Mouse (Mus musculus): ENCODE measurements around the gene Hist1h4i.
"Not testable (repeated sequence)": the region's sequence is repeated elsewhere in the genome, so short reads cannot be mapped to it uniquely, and the experiment has no call there.

The Hist1h4i gene

DNA sequence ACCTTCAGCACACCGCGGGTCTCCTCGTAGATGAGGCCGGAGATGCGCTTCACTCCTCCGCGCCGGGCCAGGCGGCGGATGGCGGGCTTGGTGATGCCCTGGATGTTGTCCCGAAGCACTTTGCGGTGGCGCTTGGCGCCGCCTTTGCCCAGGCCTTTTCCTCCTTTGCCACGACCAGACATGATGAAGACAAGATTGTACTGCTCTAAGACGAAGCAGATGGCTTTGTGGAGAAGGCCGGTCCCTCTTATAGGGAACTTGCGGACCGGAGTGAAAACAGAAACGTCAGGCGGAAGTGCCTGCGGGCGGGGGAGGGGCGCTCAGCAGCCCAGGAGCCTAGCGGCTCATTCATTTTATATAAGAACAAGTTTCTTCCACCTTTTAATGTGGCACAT, at the start of gene Hist1h4i:
Gene Hist1h4i (minus strand): TSS at position 221 of the 395 bp plus-strand sequence.
- DNase-seq (ENCODE audit: low spot score in 2 of 2), result peak; percentile 95

DNA sequence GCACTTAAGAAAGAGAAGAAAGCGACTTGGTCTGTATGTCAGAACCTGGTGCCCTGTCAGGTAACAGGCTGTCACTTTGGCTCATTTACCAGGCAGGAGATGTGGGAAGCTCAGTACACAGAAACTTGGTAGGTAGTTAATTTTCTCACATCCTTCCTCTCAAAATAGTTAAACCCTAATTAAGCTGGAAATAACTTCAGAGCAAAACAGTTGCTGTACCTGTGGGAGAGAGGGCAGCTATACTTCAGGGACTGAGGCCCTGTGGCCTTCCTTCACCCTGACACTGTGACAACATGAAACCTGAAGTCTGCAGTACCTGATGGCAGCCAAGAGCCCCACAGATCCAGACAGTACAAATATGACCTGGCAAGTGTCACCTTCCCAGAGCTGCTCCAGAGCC, 43.0 kb upstream of the Hist1h4i start, which contains the start of gene Vmn1r188:
Gene Vmn1r188 (plus strand): TSS at position 301 of the 400 bp plus-strand sequence.
- not testable (repeated sequence) for DNase-seq (ENCODE audit: low spot score in 2 of 2)

DNA sequence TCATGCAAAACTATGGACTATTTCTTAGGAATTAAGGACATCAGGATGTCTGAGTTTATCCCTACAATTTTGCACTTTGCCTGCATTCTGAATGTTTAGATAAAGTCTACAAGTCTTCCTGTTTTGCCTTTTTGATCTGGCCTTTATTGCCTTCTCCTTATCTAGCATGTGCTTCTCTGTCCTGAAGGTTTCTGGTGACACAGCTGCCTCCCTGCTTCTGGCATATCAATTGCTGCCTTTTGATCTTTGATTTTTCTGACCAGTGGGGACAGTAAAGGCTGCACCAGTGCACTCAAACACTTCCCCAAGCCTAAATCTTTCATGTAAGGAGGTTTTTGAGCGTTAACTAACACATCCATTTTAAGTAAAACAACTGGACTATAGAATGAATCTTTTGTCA, 22.3 kb upstream of the Hist1h4i start:
- DNase-seq (ENCODE audit: low spot score in 2 of 2), result no peak

DNA sequence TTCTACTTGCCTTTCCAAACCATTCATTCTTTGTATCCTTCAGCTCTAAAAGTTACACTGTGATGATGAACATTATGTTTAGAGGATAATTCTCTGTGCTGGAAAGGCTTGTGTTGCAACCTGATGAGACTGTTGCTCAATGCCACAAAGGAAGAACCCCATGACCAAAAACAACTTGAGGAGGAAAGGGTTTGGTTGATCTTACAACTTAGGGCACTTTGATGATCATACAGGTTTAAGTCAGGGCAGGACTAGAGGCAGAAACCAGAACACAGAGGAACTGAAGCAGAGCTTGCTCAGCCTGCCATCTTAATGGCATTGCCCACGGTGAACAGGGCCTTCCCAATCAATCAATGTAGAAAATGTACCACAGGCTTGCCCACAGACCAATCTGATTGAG, 20.3 kb upstream of the Hist1h4i start:
- no peak for DNase-seq (ENCODE audit: low spot score in 2 of 2)

DNA sequence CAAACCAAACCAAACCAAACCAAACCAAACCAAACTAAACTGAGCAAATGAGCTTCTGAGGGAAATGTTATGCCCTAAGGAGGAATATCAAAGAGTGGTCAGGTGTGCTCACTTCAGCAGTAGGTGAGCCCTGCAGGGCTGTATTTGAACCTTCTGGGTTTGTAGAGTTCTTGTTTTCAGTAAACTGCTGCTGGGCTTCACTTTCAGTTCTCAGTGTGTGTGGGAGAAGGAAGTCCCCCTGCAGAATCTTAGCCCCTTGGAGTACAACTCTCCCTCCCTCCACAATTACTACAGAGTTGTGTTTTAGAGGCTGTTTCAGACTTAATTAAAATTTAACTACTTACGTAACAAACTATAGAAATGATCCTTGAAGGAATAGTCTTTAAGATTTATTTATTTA, 12.6 kb upstream of the Hist1h4i start:
- DNase-seq (ENCODE audit: low spot score in 2 of 2), result no peak

DNA sequence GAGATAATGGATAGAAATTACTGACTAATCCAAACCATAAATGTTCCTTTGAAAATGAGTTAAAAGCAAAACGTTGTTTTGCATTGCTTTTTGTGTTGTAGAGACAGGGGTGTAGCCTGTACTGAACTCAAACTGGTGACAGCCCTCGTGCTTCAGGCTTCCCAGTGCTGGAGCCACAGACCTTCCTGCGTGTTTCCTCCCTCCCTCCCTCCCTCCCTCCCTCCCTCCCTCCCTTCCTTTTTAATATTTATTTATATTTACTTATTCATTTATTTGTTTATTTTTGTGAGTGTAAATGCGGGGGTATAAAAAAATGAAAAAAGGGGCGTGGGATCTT, 10.3 kb upstream of the Hist1h4i start:
- no peak for DNase-seq (ENCODE audit: low spot score in 2 of 2)

DNA sequence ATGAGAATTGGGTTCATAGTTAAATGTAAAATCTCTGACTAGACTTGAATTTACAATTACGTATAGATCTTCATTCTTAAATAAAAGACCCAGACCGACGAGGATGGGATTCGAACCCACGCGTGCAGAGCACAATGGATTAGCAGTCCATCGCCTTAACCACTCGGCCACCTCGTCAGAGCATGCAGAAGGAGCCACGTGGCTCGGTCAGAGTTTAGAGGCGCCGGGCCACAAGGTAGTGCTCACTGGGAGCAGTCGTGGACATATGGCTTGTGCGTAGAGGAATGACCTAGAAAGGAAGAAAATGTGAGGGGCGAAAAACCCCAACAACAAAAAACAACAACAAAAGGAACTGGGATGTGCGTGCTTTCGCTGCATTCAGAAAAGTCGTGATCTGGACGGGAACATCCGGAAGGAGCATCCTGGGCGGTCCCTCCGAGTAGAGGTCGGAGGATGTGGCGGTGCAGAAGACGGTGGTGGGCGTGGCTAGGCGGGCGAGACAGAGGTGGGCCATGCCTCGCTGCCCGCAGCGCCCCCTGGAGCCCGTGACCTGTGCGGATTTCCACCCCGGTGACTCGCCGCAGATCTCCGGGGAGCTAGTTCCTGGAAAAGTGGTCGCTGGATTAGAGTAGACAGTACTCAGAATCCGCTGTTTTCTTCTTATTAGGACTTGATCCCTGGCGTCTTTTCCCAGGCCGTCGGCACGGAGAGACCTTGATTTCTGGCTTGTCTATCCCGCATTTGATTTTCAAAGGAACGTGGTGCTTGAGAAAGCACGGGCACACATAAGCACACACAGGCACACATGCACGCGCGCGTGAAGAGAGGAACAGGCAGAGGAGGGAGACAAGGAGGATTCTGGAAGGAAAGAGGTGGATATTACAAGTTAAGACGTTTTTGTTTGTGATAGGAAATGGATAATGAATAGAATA, 9.7 kb upstream of the Hist1h4i start:
- peak; percentile 88 for DNase-seq (ENCODE audit: low spot score in 2 of 2)

DNA sequence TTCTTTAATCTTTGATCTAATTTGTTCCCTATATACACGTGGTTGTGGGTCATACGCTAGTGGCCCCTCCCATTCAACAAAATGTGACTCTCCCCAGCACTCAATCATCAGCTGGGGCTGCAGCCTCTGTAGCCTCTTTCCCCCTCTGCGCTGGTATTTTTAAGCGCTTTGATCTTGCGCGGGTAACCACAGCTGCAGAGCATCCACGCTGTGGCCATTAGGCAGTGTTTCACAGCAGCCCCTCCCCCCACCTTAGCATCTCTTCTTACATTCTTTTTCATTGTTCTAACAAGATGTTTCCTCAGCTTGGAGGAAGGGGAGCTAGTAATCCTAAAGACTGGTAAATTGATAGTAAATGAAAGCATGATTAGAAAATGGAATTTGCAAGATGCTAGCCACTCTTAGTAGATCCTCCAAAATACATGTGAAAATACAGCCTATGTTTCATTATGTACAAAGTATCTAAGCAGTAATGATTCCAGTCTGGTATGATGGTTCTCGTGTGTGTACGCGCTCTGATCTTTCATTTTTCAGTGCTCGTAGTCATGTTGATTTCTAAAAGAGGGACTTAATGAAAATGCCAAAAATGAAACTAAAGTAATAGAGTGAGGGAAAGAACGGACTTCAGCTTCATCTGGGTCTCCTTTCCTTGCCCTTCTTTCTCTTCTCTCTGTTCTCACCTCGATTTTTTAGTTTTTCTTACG, 8.7 kb upstream of the Hist1h4i start:
- DNase-seq (ENCODE audit: low spot score in 2 of 2), result no peak

DNA sequence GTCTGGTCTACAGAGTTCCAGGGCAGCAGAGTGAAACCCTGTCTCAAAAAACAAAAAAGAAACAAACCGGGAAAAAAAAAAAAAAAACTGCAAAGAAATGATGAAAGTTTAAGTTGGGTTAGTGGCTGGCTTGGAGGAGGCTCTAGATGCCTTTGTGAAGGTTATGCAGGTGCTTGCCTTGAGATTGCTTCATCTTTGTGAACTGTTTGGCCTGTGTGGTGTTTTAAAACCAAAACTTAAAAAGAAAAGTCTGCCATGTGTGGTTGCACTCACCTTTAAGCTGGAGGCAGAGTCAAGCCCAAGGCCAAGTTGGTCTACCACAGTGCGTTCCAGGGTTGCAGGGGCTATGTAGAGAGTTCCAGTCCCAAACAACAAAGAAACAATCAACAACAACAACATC, 7.9 kb upstream of the Hist1h4i start:
- DNase-seq (ENCODE audit: low spot score in 2 of 2), result no peak

DNA sequence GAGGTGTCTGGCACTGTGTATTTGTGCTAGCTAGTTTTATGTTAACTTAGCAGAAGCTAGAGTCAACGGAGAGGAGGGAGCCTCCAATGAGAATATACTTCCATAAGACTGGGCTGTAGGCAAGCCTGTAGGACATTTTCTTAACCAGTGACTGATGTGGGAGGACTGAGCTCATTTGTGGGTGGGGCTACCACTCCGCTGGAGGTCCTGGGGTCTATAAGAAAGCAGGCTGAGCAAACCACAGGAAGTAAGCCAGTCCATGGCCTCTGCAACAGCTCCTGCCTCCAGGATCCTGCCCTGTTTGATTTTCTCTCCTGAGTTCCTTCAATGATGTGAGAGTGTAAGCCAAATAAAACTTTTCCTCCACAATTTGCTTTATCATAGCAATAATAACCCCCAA, 4.1 kb upstream of the Hist1h4i start:
- no peak for DNase-seq (ENCODE audit: low spot score in 2 of 2)

DNA sequence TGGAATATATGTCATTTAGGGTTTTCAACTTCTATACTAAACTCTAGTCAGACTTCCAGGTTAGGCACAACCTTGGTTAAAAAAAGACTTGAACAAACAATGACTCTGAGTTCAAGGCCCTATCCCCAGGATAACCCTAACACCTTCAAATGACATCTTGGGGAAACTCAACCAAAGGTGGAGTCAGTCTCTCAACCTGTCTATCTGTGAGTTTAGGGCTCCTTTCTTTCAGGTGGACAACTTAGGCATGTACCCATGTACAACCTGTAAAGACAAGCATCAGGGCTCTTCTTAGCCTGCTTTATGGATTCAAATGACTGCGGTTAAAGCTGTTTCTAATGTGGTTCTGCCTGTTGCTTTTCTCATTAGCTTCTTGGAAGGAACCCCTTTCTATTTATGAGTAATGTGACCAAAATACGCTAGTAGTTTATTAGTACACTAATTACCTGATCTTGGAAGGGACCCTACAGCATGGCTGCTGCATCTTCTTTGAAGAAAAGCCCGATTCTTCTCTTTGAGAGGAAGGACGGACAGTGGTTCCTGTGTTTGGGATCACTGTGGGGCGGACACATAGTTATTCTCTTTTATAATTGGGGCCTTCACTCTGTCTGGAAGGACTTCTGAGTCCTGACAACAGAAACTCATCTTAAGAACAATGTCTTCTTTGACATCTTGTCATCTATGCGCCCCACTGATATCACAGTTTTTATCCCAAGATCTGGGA, 3.4 kb upstream of the Hist1h4i start:
- no peak for DNase-seq (ENCODE audit: low spot score in 2 of 2)

DNA sequence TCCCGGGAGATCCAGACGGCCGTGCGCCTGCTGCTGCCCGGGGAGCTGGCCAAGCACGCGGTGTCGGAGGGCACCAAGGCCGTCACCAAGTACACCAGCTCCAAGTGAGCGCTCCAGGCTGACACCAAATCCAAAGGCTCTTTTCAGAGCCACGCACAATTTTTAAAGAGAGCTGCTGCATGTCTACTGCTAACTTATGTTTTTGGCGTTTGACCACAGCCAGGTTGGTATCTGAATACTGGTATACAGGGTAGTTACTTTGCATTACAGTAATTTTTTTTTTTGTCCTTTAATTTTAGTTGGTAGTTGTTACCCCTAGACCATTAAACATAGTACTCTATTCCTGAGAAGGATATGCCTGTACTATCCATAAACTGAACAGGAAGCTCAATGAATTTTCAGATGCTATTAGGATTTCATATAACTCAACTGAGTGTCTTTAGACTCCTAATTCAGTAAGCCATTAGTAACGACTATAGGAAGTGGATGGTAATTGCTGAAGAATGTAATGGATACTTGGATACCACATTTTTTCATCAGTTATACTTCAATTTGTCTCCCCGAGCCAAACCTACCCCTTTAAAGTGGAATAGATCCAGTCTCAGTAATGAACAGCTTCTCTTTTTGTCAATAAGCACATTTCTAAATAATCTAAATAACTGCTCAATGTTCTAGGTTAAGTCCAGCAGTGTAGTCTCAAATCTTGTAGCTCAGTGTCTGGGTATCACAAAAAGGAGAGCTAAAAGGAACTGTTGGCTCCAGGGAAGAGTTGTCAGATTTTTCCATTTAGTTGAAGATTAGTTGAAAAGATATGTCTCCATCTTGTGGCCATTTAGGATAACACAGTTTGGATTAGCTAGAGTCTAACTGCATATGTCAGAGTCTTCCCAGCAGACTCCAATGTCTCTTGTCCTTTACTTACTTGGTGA, 2.6 kb upstream of the Hist1h4i start:
- no peak for DNase-seq (ENCODE audit: low spot score in 2 of 2)

DNA sequence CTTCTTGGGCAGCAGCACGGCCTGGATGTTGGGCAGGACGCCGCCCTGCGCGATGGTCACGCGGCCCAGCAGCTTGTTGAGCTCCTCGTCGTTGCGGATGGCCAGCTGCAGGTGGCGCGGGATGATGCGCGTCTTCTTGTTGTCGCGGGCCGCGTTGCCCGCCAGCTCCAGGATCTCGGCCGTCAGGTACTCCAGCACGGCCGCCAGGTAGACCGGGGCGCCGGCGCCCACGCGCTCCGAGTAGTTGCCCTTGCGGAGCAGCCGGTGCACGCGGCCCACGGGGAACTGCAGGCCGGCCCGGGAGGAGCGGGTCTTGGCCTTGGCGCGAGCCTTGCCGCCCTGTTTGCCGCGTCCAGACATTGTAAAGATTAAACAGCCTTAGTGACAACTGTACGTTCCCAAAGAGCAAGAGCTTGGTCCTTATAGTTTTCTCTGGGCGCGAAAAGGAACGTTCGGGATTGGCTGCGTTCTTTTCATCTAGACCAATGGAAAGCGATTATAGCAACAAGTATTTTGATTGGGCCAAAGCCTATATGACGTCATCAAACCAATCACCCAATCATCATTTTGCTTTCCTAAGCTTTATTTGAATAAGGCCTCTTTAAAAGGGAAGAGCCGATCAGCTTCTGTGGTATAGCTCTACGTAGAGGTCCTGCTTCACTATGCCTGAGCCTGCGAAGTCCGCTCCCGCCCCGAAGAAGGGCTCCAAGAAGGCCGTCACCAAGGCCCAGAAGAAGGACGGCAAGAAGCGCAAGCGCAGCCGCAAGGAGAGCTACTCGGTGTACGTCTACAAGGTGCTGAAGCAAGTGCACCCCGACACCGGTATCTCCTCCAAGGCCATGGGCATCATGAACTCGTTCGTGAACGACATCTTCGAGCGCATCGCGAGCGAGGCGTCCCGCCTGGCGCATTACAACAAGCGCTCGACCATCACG, 1.7 kb upstream of the Hist1h4i start, which contains the start of the genes Hist1h2ag and Hist1h2bj:
Gene Hist1h2ag (minus strand): TSS at position 377 of the 935 bp plus-strand sequence.
Gene Hist1h2bj (plus strand): TSS at position 647 of the 935 bp plus-strand sequence.
- peak; percentile 97 to 98 for DNase-seq (ENCODE audit: low spot score in 2 of 2)

DNA sequence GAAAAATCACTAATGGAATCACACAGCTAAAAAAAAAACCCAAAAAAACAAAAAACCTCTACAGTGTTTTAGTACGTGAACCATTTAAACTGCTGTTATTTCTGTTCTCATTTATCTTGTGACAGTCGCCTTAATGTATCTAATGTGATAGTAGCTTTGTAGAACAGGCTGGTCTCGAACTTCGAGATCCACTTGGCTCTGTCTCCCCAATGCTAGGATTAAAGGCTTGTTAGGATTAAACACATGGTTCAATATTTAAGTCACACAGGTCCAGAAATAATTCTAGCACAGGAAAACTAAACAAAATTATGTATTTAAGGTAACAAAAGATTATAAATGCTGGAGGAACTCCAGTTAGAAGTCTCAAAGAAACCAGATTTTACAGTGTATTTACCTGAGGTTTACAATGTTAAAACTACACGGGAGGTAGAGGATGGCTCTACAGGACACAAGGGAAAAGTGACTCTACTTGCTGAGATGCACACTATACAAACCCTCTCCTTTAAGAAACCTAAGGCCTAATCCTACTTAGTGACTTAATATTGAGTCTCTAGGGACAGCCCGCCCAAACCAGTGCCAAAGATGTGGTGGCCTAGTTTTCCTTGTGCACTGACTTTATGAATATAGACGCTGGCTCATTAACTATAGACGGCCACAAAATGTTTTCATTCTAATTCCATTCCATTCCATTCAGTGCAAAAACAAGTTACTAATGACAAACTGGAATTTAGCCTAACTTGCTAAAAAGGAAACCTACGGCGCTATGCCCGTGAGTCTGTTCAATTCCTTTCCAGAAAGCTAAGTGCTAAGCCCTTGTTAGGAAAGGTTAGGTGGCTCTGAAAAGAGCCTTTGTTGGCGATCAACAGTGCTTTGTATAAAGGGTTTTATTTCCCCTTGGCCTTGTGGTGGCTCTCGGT, 747 bp upstream of the Hist1h4i start:
- DNase-seq (ENCODE audit: low spot score in 2 of 2), result no peak

DNA sequence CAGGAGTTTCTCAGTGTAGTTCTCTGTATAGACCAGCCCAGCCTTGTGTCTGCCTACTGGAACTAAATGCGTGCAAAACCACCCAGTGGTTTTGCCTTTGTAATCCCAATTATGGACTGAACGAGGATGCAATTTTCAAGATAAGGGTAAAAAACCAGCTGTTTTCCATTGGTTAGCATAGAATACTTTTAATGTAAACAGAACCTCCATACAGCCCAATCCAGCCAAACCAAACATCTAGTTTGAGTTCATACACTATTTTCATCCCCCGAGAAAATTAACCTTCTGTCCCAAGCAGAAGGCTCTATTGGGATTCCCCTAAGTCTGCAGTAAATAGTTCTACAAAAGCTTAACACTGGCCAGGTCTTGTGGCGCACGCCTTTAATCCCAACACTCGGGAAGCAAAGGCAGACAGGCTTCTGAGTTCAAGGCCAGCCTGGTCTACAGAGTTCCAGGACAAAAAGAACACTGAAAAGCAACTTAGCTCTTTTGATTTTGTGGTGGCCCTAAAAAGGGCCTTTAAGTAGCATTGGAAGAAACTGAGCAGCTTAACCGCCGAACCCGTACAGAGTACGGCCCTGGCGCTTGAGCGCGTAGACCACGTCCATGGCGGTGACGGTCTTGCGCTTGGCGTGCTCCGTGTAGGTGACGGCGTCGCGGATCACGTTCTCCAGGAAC, 559 bp downstream of the Hist1h4i start:
- no peak for DNase-seq (ENCODE audit: low spot score in 2 of 2)

DNA sequence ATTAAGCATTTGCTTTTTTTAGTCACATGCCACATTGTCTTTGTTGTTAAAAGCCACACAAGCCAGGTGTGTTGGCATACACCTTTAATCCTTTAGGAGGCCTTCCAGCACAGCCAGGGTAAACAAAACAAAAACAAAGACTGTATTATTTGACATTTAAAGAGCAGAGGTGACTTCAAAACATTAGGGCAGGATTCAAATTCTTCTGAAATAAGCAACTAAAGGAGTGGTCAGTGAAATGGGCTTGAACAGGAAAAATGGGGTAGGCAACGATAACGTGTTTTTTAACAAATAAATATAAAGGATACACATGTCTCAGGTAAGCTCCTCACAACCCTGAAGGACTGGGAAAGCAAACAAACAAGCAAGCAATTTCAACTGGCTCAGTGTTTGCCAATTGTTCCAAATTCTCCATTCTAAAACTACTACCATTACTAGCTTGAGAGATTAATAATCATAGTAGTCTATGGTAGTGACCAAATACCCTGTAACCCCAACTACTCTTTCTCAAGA, 1.2 kb downstream of the Hist1h4i start:
- no peak for DNase-seq (ENCODE audit: low spot score in 2 of 2)

DNA sequence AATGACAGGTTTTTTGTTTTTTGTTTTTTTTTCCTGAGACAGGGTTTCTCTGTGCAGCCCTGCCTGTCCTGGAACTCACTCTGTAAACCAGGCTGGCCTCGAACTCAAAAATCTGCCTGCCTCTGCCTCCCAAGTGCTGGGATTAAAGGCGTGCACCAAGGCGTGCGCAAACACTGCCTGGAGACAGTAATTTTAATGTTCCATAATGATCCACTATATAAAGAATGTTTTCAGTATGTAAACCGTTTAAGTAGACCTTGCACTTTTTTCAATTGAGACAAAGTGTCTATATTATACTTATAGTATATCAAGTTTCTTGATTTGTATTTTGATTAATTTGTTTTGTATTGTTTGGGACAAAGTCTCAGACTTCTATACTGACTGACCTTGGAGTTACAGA, 1.8 kb downstream of the Hist1h4i start:
- DNase-seq (ENCODE audit: low spot score in 2 of 2), result no peak

DNA sequence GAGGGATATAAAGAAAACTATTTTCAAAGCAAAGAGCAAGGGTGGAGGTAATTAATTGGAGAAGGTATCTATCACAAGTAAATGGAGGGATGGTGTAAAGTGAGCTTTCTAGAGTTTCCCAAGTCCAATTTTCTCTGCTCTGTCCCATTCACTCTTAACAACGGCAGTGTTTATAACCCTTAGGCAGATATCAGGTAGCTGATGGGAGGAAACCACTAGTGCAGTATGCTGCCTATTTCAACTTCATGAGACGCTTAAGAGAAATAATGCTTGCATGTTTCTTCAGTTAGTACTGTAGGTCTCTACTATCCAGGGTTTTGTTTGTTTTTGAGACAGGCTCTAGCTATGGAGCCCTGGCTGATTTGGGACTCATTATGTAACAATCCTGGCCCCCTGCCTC, 3.7 kb downstream of the Hist1h4i start:
- DNase-seq (ENCODE audit: low spot score in 2 of 2), result no peak

Data from heart, adult 9 months (tissue).